Mouse (Mus musculus): Measurements from ENCODE around the gene Gm21983. TPM values are rescaled to one million over a fixed set of nuclear protein-coding genes. Genes with fewer than 3 reads are reported as not detected.

Gm21983 gene
- polyA plus RNA-seq (2015; fragmentation: Nextera tagmentation; extraction: Ambion mirVana) = not detected in 2 replicates

DNA sequence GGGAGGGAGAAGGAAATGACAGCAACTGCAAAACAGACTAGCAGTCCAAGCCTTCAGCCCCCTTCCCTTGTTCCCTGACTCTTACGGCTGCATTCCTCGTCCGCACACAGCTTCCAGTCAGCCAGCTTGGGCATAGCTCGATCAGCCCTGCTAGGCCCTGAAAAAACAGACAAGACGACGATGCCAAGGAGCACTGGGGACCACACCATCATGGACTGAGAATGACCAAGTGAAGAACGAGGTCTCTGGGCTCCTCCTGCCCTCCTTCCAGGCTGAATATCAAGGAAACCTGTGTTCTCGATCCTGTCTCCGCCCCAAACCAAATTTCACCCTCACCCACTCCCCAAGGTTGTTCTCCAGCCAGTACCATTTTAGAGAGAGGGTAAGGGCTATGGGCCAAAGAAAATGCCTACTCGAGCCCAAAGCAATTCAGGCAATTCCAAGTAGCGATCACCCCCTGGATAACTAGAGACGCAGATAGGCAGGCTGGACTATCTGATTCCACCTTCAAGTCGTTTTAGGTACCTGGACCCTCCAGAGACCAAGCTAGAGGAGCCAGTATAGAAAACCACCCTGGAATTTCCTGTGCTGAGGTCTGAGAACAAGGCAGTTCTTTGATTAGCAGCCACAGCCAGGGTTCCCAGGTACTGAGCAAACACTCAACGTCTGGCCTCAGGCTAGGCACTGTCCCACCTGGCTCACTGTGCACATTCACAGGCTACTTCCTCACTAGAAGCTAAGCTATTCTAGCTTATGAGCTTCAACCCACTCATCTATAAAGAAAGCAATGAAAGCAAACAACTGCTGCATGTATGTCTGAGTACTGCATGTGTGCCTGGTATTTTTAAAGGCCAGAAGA, at the start of gene Gm21983, which contains the start of gene Mia:
Gene Gm21983, minus strand, starts transcription at position 250 of the 859 bp plus-strand sequence.
Gene Mia, minus strand, starts transcription at position 321 of the 859 bp plus-strand sequence.

DNA sequence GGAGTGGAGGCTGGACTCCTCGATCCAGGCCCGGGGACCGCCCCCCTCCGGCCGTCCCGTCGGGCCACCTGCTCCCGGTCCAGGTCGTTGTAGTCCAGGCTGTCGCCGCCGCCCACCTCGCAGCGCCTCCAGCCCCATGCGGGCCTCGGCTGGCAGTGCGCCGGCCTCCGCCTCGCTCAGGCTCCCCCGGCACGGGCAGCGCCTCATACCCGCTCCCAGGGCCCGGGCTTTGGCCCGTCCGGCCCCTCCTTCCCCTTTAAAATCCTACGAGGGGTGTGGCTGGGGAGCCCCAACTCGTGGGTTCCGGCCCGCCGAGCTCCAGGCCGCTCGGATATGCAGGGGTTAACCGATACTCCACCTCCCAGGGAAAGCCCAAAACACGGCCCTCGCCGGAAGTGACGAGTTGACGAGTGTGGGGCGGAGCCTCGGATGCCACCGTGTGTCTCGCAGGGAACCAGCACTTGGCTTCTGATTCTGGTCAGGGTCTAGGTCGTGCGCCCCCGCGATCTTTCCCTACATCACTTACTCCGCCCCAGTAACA, 47.5 kb upstream of the Gm21983 start, which contains the start of gene Itpkc:
Gene Itpkc, minus strand, starts transcription at position 381 of the 541 bp plus-strand sequence.

DNA sequence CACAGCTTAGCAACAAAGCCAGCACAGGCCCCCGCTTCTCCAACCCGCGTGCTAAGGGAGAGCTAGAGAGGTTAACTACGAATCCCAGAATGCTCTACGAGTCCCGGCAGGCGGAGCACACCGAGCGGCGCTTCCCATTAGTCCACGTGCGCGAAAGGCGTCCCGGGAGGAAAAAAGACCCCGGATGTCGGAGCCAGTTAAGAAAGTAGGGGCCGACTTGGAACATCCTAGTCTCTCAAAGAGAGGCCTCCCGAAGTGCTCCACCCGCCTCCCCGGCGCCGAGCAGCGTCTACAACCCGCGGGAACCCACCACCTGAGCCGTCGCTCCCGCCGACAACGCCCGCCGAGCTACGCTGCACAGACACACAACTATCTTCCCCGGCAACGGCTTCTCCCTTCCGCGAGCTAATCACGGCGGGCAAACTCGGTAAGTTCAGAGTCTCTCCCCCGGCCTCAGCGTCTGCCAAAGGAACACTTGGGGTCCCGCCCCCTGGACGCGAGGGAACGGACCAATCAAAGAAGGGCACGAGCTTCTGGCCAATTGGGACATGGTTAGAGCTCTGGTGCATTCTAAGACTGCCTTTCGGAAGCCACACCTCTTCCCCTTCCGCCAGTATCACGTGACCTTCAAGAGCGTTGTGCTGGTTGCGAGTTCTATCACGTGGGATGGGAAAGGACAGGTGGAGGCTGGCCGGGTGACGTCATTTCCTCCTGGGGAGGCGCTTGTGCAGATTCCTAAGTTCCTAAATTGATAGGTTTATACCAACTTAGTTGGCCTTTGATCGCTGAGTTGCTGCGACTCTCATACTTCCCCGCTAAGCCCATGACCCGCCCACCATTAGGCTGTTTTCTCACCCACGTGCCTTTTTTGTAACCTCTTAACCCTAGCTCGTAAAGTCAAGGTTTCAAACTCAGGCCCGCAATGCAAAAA, 15.1 kb upstream of the Gm21983 start, which contains the start of the genes BC024978 and Snrpa:
Gene BC024978, plus strand, starts transcription at position 101 of the 931 bp plus-strand sequence.
Gene Snrpa, minus strand, starts transcription at position 591 of the 931 bp plus-strand sequence.

DNA sequence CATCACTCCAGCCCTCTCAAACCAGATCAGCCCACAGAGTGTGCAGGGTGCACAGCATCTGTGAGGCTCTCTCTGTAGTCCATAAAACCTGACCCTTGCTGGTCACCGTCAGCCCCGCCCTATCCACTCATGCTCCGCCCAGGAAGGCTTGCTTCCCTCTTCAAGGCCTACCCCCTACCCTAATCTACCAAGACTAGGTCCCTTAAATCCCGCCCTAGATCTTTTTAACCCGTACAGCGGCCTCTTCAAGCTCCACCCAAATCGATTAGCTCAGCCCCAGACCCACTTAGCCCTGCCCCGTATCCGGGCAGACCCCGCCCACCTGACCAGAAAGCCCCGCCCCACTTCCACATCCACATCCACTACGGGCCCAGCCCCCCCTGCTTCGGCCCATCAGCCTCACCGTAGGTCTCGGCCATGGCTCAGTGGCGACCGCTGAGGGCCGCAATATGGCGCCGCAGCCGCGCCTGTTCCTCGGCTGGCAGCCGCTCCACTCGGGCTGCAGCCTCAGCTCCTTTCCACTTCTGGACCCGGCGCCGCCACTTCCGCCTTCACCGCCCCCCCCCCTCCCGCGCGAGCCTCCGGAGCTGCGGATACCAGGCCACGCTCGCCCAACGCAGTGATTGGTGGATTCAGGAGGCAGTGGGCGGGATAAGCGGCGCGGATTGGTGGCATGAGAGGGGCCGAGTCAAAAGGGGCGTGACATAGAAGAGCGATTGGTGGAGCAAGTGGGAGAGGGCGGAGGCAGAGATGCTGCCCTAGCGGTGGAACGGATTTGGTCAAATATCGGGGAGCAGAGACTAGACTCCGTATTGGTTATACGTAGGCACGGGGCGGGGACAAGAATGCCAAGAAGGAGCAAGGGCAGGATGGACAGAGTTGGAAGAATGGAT, 2.3 kb downstream of the Gm21983 start, which contains the start of gene Rab4b:
Gene Rab4b, minus strand, starts transcription at position 573 of the 893 bp plus-strand sequence.

DNA sequence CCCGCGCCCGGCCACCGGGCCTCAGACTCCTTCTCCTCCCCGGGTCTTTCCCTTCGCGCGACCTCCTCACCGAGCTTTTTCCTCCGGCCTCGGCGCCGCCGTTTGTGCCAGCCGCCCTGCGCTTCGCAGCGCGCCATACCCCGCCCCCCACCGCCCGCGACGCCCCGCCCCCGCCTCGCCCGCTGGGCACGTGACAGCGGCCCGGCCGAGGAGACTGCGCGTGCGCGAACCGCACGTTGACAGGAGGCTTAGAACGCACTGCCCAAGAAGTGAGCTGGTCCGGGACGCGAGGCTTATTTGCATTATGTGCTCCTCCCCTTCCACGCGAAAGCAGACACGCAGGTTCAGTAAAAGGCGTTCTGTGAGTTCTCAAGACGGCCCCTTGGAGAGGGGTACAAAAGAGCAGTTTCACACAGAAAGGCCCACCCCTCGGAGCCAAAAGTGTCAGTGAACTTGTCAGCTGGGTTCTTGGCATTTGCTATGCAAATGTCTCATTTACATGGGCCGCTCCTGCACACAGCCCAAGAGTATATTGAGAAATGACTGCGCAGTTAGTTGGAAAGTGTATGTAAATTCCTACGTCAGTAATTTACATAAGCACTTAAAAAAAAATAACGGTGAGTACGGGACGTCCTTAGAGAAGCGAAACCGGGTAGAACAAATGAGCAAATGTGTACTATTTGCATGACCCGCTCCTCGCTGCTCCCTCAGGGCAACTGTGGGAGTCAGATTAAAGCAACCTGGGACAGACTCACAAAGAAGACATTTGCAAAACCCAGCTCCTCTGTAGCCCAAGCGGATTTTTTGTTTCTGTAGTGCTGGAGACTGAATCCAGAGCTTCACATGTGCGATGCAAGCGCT, 14.0 kb downstream of the Gm21983 start, which contains the start of gene Egln2:
Gene Egln2, minus strand, starts transcription at position 189 of the 861 bp plus-strand sequence.

DNA sequence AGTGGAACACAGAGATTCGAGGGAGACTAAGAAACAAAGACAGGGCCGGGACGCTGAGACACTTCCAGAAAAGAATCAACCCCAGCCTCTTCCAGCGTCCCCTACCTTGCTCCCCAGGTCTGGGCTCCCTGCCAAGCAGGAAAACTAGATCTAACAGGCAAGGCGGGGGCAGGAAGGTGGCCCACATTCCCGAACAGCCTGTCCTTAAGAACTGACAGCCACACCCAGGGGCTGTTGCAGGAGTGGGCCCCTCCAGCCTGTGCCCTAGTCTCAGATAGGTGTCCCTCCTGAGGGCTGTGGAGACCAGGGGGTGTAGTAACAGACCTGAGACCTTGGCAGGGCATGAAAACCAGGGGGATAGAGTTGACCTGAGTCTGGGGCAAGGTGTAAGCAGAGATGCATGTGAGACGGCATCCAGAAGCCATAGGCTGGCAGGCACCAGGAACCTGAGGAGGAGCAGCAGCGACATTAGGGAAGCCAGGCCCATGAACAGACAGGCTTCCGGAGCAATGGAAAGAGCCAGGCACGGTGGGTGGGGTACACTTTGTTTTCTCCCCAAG, 27.6 kb downstream of the Gm21983 start, which contains the start of gene Cyp2t4:
Gene Cyp2t4, plus strand, starts transcription at position 510 of the 560 bp plus-strand sequence.

DNA sequence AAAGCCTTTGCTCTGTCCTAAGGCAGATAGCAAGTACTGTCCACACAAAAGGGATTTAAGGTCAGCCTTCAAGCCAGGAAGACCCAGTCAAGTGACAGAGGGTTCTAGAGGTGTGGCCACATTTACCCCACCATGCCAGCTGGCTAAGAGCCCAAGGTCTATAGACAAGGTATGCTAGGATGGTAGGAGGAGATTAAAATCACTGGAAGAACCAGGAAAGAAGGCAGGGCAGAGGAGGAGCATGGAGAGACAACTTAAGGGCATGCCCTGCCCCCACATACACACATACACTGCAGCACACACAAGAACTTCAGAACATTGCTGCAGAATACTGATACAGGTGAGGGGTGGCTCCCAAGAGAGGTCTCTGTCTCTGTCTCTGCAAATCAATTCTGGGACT, 61.2 kb downstream of the Gm21983 start, which contains the start of gene Cyp2f2:
Gene Cyp2f2, plus strand, starts transcription at position 234 of the 400 bp plus-strand sequence.

MicroRNA genes within 50 kb of the gene (microRNA counts, 519-probe panel; counts per million panel counts)
- 40.5 counts per million for microRNA mmu-miR-1191

Small RNA genes lying within 50 kb of the gene (microRNA-seq; reads per million reads assigned to microRNA genes)
- gene Mir1191 = not detected
- gene Mir3101 = not detected

Other genes with a start within 250 kb of the Gm21983 start
- not detected in 2 replicates for gene Cyp2a22, start 241.7 kb downstream of the Gm21983 start, polyA plus RNA-seq (2015; fragmentation: Nextera tagmentation; extraction: Ambion mirVana)
- gene Cyp2a12, start 152.0 kb downstream of the Gm21983 start, polyA plus RNA-seq (2015; fragmentation: Nextera tagmentation; extraction: Ambion mirVana) = not detected in 2 replicates
- not detected in 2 replicates for gene Cyp2f2, start 61.2 kb downstream of the Gm21983 start, polyA plus RNA-seq (2015; fragmentation: Nextera tagmentation; extraction: Ambion mirVana)
- gene Cyp2t4, start 27.4 kb downstream of the Gm21983 start, polyA plus RNA-seq (2015; fragmentation: Nextera tagmentation; extraction: Ambion mirVana) = 0.19 and 0.41 TPM in 2 replicates
- gene Egln2, start 14.3 kb downstream of the Gm21983 start, polyA plus RNA-seq (2015; fragmentation: Nextera tagmentation; extraction: Ambion mirVana) = 83.1 and 87.9 TPM in 2 replicates
- gene Rab4b, start 2.2 kb downstream of the Gm21983 start, polyA plus RNA-seq (2015; fragmentation: Nextera tagmentation; extraction: Ambion mirVana) = 130 and 136 TPM in 2 replicates
- 59.5 and 67.0 TPM in 2 replicates for gene Mia, start 71 bp upstream of the Gm21983 start, polyA plus RNA-seq (2015; fragmentation: Nextera tagmentation; extraction: Ambion mirVana)
- 2.1 and 2.3 TPM in 2 replicates for gene BC024978, start 14.7 kb upstream of the Gm21983 start, polyA plus RNA-seq (2015; fragmentation: Nextera tagmentation; extraction: Ambion mirVana)
- 131 and 145 TPM in 2 replicates for gene Snrpa, start 15.2 kb upstream of the Gm21983 start, polyA plus RNA-seq (2015; fragmentation: Nextera tagmentation; extraction: Ambion mirVana)
- gene Itpkc, start 47.6 kb upstream of the Gm21983 start, polyA plus RNA-seq (2015; fragmentation: Nextera tagmentation; extraction: Ambion mirVana) = 5.0 and 5.6 TPM in 2 replicates
- gene Coq8b, start 51.9 kb upstream of the Gm21983 start, polyA plus RNA-seq (2015; fragmentation: Nextera tagmentation; extraction: Ambion mirVana) = 16.1 and 16.7 TPM in 2 replicates
- gene Numbl, start 77.3 kb upstream of the Gm21983 start, polyA plus RNA-seq (2015; fragmentation: Nextera tagmentation; extraction: Ambion mirVana) = 57.0 and 57.6 TPM in 2 replicates
- 11.5 and 15.6 TPM in 2 replicates for gene Ltbp4, start 156.6 kb upstream of the Gm21983 start, polyA plus RNA-seq (2015; fragmentation: Nextera tagmentation; extraction: Ambion mirVana)
- 16.3 and 17.5 TPM in 2 replicates for gene Shkbp1, start 174.9 kb upstream of the Gm21983 start, polyA plus RNA-seq (2015; fragmentation: Nextera tagmentation; extraction: Ambion mirVana)
- gene Gm20479, start 176.3 kb upstream of the Gm21983 start, polyA plus RNA-seq (2015; fragmentation: Nextera tagmentation; extraction: Ambion mirVana) = not detected in 2 replicates